Mouse (Mus musculus) midbrain, embryonic 15.5 days (tissue): ENCODE results near the gene Ctnna2. TPM values are rescaled to one million over a fixed set of nuclear protein-coding genes. Genes with fewer than 3 reads are reported as not detected.

Experiments
- ATAC-seq: fragments of 200-750 bp; cut with Nextera tagmentation; replicated peaks from 2 replicates; pipeline ENCODE4 v1.8.0; 2017; ENCODE audit warnings: moderate TSS enrichment
- H3K27ac ChIP-seq: fragments of 300-500 bp; sonication (generic); 2 replicates; pipeline ENCODE4 v1.5.1; 2015; ENCODE audit warnings: mild to moderate bottlenecking, inconsistent platforms
- H3K27me3 ChIP-seq: fragments of 300-500 bp; sonication (generic); replicated peaks from 2 replicates; pipeline ENCODE4 v1.6.1; 2015; ENCODE audit warnings: inconsistent platforms
- H3K36me3 ChIP-seq: fragments of 300-500 bp; sonication (generic); replicated peaks from 2 replicates; pipeline ENCODE4 v1.6.1; 2015; ENCODE audit warnings: inconsistent platforms
- H3K4me1 ChIP-seq: fragments of 300-500 bp; sonication (generic); 2 replicates; pipeline ENCODE4 v1.6.1; 2015; ENCODE audit warnings: inconsistent platforms
- H3K4me2 ChIP-seq: fragments of 300-500 bp; sonication (generic); 2 replicates; pipeline ENCODE4 v1.6.1; 2015; ENCODE audit warnings: inconsistent platforms, mild to moderate bottlenecking, moderate library complexity
- H3K4me3 ChIP-seq: fragments of 300-500 bp; sonication (generic); 2 replicates; pipeline ENCODE4 v1.5.1; 2015; ENCODE audit warnings: mild to moderate bottlenecking, inconsistent platforms
- H3K9ac ChIP-seq: fragments of 300-500 bp; sonication (generic); 2 replicates; pipeline ENCODE4 v1.6.1; 2015; ENCODE audit warnings: mild to moderate bottlenecking, inconsistent platforms
- H3K9me3 ChIP-seq: fragments of 300-500 bp; sonication (generic); 2 replicates; pipeline ENCODE4 v1.6.1; 2016; ENCODE audit warnings: inconsistent platforms
- WGBS: fragments of 180-500 bp; shearing (Covaris S2); methylation state at CpG from one replicate; pipeline ENCODE4 v1.1.7; 2015; ENCODE audit warnings: mixed read lengths; 5-methylcytosine and 5-hydroxymethylcytosine counted together
- polyA plus RNA-seq: library from polyadenylated mRNA; unstranded; fragments of >200 nt; fragmentation: Nextera tagmentation; extraction: Ambion mirVana; gene quantifications from 2 replicates; pipeline ENCODE4 v1.2.1, GENCODE M21; 2015

The Ctnna2 gene
- polyA plus RNA-seq, 1 experiment from 2014 or later: 145 TPM

GRCm38 (mm10) chr6:77569851-77570250 lies 409.6 kb downstream of the Ctnna2 start:
- H3K4me1 ChIP-seq: no peaks in the 10 kb centered on the region
- ATAC-seq: no peak
- no peaks in the 10 kb centered on the region for H3K36me3 ChIP-seq
- no peak overlapping the region for H3K9ac ChIP-seq
- H3K4me3 ChIP-seq: no peak overlapping the region
- H3K27ac ChIP-seq: no peak overlapping the region
- WGBS: 88% methylated on average over 3 of the region's 3 CpGs
- no peak overlapping the region for H3K4me2 ChIP-seq
- H3K27me3 ChIP-seq: no peaks in the 10 kb centered on the region
- no peaks in the 10 kb centered on the region for H3K9me3 ChIP-seq

GRCm38 (mm10) chr6:77556181-77556580 lies 423.3 kb downstream of the Ctnna2 start:
- H3K27me3 ChIP-seq: no peaks in the 10 kb centered on the region
- no peaks in the 10 kb centered on the region for H3K36me3 ChIP-seq
- no peak overlapping the region for H3K27ac ChIP-seq
- H3K4me1 ChIP-seq: no peaks in the 10 kb centered on the region
- no peaks in the 10 kb centered on the region for H3K9me3 ChIP-seq
- 83% methylated on average over 1 of the region's 1 CpGs for WGBS
- no peak overlapping the region for H3K9ac ChIP-seq
- ATAC-seq: no peak
- H3K4me3 ChIP-seq: no peak overlapping the region
- H3K4me2 ChIP-seq: no peak overlapping the region

GRCm38 (mm10) chr6:77537055-77537807 lies 442.3 kb downstream of the Ctnna2 start:
- H3K9me3 ChIP-seq: no peaks in the 10 kb centered on the region
- peaks cover 4% of the 10 kb centered on the region; the same call in 1 of the 2 replicates for H3K4me1 ChIP-seq
- no peak overlapping the region for H3K4me2 ChIP-seq
- no peak overlapping the region for H3K4me3 ChIP-seq
- no peaks in the 10 kb centered on the region for H3K27me3 ChIP-seq
- no peak; the same call in 1 of the 2 replicates for ATAC-seq
- H3K36me3 ChIP-seq: no peaks in the 10 kb centered on the region
- no peak overlapping the region for H3K9ac ChIP-seq
- WGBS: 58% methylated on average over 15 of the region's 15 CpGs
- no peak overlapping the region for H3K27ac ChIP-seq

- 75% methylated on average over 2 of the region's 2 CpGs for WGBS
- no peak for ATAC-seq
These were observed 451.9 kb downstream of the Ctnna2 start for GRCm38 (mm10) chr6:77527636-77528035.

GRCm38 (mm10) chr6:77521836-77522235 lies 457.7 kb downstream of the Ctnna2 start:
- no peak overlapping the region for H3K27ac ChIP-seq
- H3K4me2 ChIP-seq: no peak overlapping the region
- no peaks in the 10 kb centered on the region for H3K9me3 ChIP-seq
- no peak overlapping the region for H3K4me3 ChIP-seq
- ATAC-seq: no peak
- 55% methylated on average over 2 of the region's 2 CpGs for WGBS
- H3K9ac ChIP-seq: no peak overlapping the region
- H3K4me1 ChIP-seq: no peaks in the 10 kb centered on the region
- no peaks in the 10 kb centered on the region for H3K27me3 ChIP-seq
- no peaks in the 10 kb centered on the region for H3K36me3 ChIP-seq

More at GRCm38 (mm10) chr6:77527636-77528035, 451.9 kb downstream of the Ctnna2 start:
- no peak overlapping the region for H3K27ac ChIP-seq
- H3K9ac ChIP-seq: no peak overlapping the region
- no peaks in the 10 kb centered on the region for H3K36me3 ChIP-seq
- no peak overlapping the region for H3K4me3 ChIP-seq
- no peaks in the 10 kb centered on the region for H3K27me3 ChIP-seq
- H3K4me1 ChIP-seq: no peaks in the 10 kb centered on the region
- no peak overlapping the region for H3K4me2 ChIP-seq
- H3K9me3 ChIP-seq: no peaks in the 10 kb centered on the region

DNA sequence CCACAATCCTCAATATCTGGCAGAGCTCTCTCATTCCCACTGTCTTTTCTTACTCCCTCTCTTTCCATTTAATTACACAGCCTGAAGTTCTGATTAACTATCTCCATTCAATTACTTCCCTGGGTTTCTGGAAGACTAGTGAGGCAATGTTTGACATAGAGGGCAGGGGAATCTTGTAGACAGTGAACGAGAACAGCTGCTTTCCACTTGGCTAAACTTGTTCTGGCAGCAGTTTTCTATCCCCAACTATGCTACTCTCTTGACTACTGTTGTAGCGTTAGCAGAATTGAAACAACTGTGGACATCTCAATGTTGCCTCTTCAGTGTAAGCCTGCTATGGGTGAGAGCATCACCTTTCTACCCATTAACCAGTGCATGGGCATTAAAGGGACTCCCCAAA lies 463.0 kb downstream of the Ctnna2 start:
- H3K4me2 ChIP-seq: no peak overlapping the region
- WGBS: 59% methylated on average over 2 of the region's 2 CpGs

GRCm38 (mm10) chr6:77511805-77512204 lies 467.7 kb downstream of the Ctnna2 start:
- Histone ChIP-seq H3K9me3 (no peaks in the 10 kb centered on the region), H3K9ac (no peak overlapping the region), H3K4me2 (no peak overlapping the region), H3K36me3 (no peaks in the 10 kb centered on the region), H3K4me3 (no peak overlapping the region), H3K4me1 (peaks cover 14% of the 10 kb centered on the region), H3K27me3 (no peaks in the 10 kb centered on the region), H3K27ac (no peak overlapping the region)
- 11% methylated on average over 5 of the region's 5 CpGs for WGBS
- no peak for ATAC-seq

More for the DNA sequence above, 463.0 kb downstream of the Ctnna2 start:
- Histone ChIP-seq H3K4me3 (no peak overlapping the region), H3K27me3 (no peaks in the 10 kb centered on the region), H3K4me1 (peaks cover 10% of the 10 kb centered on the region), H3K36me3 (no peaks in the 10 kb centered on the region), H3K9me3 (no peaks in the 10 kb centered on the region), H3K9ac (no peak overlapping the region), H3K27ac (no peak overlapping the region)
- no peak for ATAC-seq

DNA sequence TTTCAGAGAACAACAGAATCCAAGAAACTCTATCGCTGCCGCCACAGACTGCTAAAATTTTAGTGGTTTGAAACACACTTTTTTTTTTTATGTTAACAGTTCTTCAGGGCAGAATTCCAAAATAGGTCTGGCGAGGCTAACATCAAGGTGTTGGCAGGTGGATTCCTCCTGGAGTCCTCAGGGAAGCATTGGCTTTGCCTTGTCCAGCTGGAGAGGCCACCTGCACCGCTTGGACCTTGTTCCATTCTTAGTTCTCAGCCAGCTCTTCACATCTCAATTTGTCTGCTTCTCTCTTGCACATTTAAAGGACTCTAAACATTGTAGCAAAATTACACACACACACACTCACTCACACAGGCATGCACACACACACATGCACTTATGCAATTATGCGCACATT lies 487.8 kb downstream of the Ctnna2 start:
- no peak overlapping the region for H3K9ac ChIP-seq
- no peak overlapping the region for H3K4me2 ChIP-seq
- H3K4me1 ChIP-seq: 0 out of 2 replicates have a peak, but pooled peaks cover 3% of the 10 kb centered on the region
- H3K27me3 ChIP-seq: no peaks in the 10 kb centered on the region
- no peak for ATAC-seq
- H3K36me3 ChIP-seq: no peaks in the 10 kb centered on the region
- no peaks in the 10 kb centered on the region for H3K9me3 ChIP-seq
- WGBS: 89% methylated on average over 5 of the region's 5 CpGs
- no peak overlapping the region for H3K4me3 ChIP-seq
- H3K27ac ChIP-seq: no peak overlapping the region

DNA sequence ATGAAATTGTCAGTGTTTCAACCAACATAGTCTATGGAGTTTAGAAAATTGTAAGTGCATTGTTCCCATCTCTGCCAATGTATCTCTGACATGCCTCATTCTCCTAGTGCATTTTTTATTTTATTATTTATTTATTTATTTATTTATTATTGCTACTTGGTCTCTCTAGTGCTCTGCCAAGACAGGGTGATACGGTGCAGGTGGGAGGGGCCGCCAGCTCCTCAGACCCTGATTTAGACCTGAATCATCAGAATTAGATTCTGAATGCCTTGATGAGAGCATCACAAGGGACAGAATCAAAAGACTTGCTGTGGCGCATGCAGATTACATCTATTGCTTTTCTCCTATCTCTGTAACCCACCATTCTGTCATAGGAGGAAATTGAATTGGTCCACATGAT lies 492.8 kb downstream of the Ctnna2 start:
- H3K4me1 ChIP-seq: 0 out of 2 replicates have a peak, but pooled peaks cover 3% of the 10 kb centered on the region
- no peaks in the 10 kb centered on the region for H3K9me3 ChIP-seq
- H3K27me3 ChIP-seq: no peaks in the 10 kb centered on the region
- 0 out of 2 replicates have a peak, but pooled peaks have one; percentile 33 for ATAC-seq
- 74% methylated on average over 3 of the region's 3 CpGs for WGBS
- no peak overlapping the region for H3K4me3 ChIP-seq
- no peak overlapping the region for H3K9ac ChIP-seq
- H3K4me2 ChIP-seq: no peak overlapping the region
- peak overlapping the region; percentile 9 for H3K27ac ChIP-seq
- H3K36me3 ChIP-seq: no peaks in the 10 kb centered on the region

DNA sequence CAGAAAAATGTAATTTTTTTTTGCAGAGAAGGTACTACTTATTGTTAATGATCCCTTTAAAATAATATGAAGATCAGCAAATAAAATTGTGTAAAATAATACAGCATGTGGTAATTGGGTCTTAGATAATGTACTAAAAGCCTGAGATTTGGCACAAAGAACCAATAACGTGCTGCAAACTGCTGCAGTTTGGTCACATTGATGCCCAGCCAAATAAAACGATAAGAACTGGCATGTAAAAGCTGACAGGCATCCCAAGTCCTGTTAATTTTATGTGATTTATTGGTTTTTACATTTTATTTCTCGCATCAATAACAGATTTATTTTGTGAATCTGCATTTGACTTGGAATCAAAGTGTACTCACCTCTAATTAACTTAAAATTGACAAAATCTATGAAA lies 497.4 kb downstream of the Ctnna2 start:
- Histone ChIP-seq H3K27me3 (no peaks in the 10 kb centered on the region), H3K9me3 (no peaks in the 10 kb centered on the region), H3K4me3 (no peak overlapping the region), H3K4me1 (0 out of 2 replicates have a peak, but pooled peaks cover 3% of the 10 kb centered on the region), H3K36me3 (no peaks in the 10 kb centered on the region), H3K4me2 (no peak overlapping the region), H3K27ac (no peak overlapping the region), H3K9ac (no peak overlapping the region)
- 87% methylated on average over 3 of the region's 3 CpGs for WGBS
- no peak for ATAC-seq

DNA sequence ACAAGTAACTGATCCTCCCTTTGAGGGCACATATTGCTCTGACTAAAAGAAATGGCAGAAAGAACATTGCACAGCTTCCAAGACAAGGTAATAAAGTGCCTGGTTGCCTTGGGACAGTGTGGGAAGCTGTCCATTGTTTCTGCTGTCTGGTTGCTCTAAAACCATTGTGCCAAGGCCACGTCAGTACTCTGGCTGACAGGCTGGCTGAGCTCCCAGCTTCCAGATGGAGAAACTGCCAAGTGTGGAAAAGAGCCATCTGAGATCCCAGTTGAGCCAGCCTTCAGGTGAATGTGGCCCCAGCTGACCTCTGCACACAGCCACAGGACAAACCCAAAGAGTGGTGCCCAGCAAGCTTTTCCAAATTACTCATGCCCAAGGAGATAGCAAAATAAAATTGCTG lies 504.1 kb downstream of the Ctnna2 start:
- no peaks in the 10 kb centered on the region for H3K9me3 ChIP-seq
- H3K4me1 ChIP-seq: no peaks in the 10 kb centered on the region
- no peak overlapping the region for H3K4me3 ChIP-seq
- ATAC-seq: no peak
- WGBS: 48% methylated on average over 1 of the region's 1 CpGs
- H3K27ac ChIP-seq: no peak overlapping the region
- no peaks in the 10 kb centered on the region for H3K36me3 ChIP-seq
- no peak overlapping the region for H3K4me2 ChIP-seq
- H3K27me3 ChIP-seq: no peaks in the 10 kb centered on the region
- H3K9ac ChIP-seq: no peak overlapping the region

- ATAC-seq: no peak
- H3K4me2 ChIP-seq: no peak overlapping the region
- no peaks in the 10 kb centered on the region for H3K36me3 ChIP-seq
- no peaks in the 10 kb centered on the region for H3K4me1 ChIP-seq
- no peaks in the 10 kb centered on the region for H3K27me3 ChIP-seq
- H3K27ac ChIP-seq: no peak overlapping the region
- 77% methylated on average over 7 of the region's 7 CpGs for WGBS
- no peak overlapping the region for H3K9ac ChIP-seq
- no peak overlapping the region for H3K4me3 ChIP-seq
- H3K9me3 ChIP-seq: no peaks in the 10 kb centered on the region
These were observed 506.2 kb downstream of the Ctnna2 start for GRCm38 (mm10) chr6:77473256-77473655.

GRCm38 (mm10) chr6:77468058-77468457 lies 511.4 kb downstream of the Ctnna2 start:
- Histone ChIP-seq H3K4me3 (no peak overlapping the region), H3K9ac (no peak overlapping the region), H3K27me3 (no peaks in the 10 kb centered on the region), H3K9me3 (no peaks in the 10 kb centered on the region), H3K4me2 (no peak overlapping the region), H3K36me3 (no peaks in the 10 kb centered on the region), H3K27ac (no peak overlapping the region), H3K4me1 (0 out of 2 replicates have a peak, but pooled peaks cover under 1% of the 10 kb centered on the region)
- no peak for ATAC-seq
- WGBS: 83% methylated on average over 3 of the region's 3 CpGs
